Mouse (Mus musculus): Measurements from ENCODE around the gene Glis1.

- TF ChIP-seq CTCF (IDR thresholded peaks at IDR 0.05; ENCODE audit: low read depth) (no peak), EP300 (IDR thresholded peaks at IDR 0.05; ENCODE audit: low read depth) (no peak)
Observed at GRCm38 (mm10) chr4:107387038-107387437, 47.4 kb upstream of the Glis1 start.

Measured in heart, postnatal 0 days (tissue).